Mouse (Mus musculus) thymus, adult 2 months (tissue): ENCODE measurements around the gene Setd5. TPM values are rescaled to one million over a fixed set of nuclear protein-coding genes. Genes with fewer than 3 reads are reported as not detected.

Source experiments
- DNase-seq: peaks from one replicate; pipeline ENCODE4 v3.0.0; 2021
- H3K27ac ChIP-seq: fragments of 200-500 bp; 2 replicates; pipeline ENCODE4 v1.5.1; 2012; ENCODE audit warnings: low read length, control low read depth; ENCODE audit not compliant: control insufficient read depth, insufficient read depth
- H3K27me3 ChIP-seq: fragments of 200-500 bp; 2 replicates; pipeline ENCODE4 v1.6.1; 2012; ENCODE audit warnings: mild to moderate bottlenecking, low read length, moderate library complexity, mixed read lengths; ENCODE audit not compliant: control insufficient read depth, insufficient read depth
- H3K36me3 ChIP-seq: fragments of 200-500 bp; 2 replicates; pipeline ENCODE4 v1.6.1; 2012; ENCODE audit warnings: mild to moderate bottlenecking, low read length, moderate library complexity; ENCODE audit not compliant: control insufficient read depth, insufficient read depth
- H3K4me1 ChIP-seq: fragments of 200-500 bp; replicated peaks from 2 replicates; pipeline ENCODE4 v1.6.1; 2012; ENCODE audit warnings: low read length; ENCODE audit not compliant: control insufficient read depth, insufficient read depth
- H3K4me3 ChIP-seq: fragments of 200-500 bp; 2 replicates; pipeline ENCODE4 v1.5.1; 2012; ENCODE audit warnings: mild to moderate bottlenecking, low read length, control low read depth, moderate library complexity; ENCODE audit not compliant: control insufficient read depth, insufficient read depth
- CTCF ChIP-seq: fragments of 200-500 bp; IDR thresholded peaks from 2 replicates; pipeline ENCODE4 v1.5.1; 2012; ENCODE audit warnings: mild to moderate bottlenecking, control low read depth, low read length, moderate library complexity, borderline replicate concordance; ENCODE audit not compliant: control insufficient read depth, poor library complexity, insufficient read depth; ENCODE audit errors: extremely low read depth
- POLR2A ChIP-seq: fragments of 200-500 bp; IDR thresholded peaks from 2 replicates; pipeline ENCODE4 v1.6.1; 2012; ENCODE audit warnings: mild to moderate bottlenecking, low read length, control low read depth, moderate library complexity; ENCODE audit not compliant: control insufficient read depth, poor library complexity, insufficient read depth; ENCODE audit errors: extremely low read depth
- WGBS: fragments of 180-500 bp; shearing (Covaris S2); methylation state at CpG from one replicate; pipeline ENCODE4 v1.1.7; 2018; 5-methylcytosine and 5-hydroxymethylcytosine counted together
- polyA plus RNA-seq: library from polyadenylated mRNA; depleted of rRNA; stranded (reverse); fragments of >200 nt; gene quantifications from 2 replicates; pipeline ENCODE4 v1.2.3, GENCODE M21; 2012

Setd5 gene
- polyA plus RNA-seq, 1 experiment = 51.8 TPM

GRCm38 (mm10) chr6:113054552-113055107 lies 22.5 kb upstream of the Setd5 start:
- TF ChIP-seq CTCF (no peak), POLR2A (no peak)
- H3K4me1 ChIP-seq = no peaks in the 10 kb centered on the region
- DNase-seq = no peak
- 96% methylated on average over 6 of the region's 6 CpGs for WGBS
- H3K4me3 ChIP-seq = no peak overlapping the region
- no peaks in the 10 kb centered on the region for H3K27me3 ChIP-seq
- peaks cover 33% of the 10 kb centered on the region for H3K36me3 ChIP-seq
- no peak overlapping the region for H3K27ac ChIP-seq

GRCm38 (mm10) chr6:113060892-113061563 lies 16.1 kb upstream of the Setd5 start:
- DNase-seq = no peak
- Histone ChIP-seq H3K4me1 (no peaks in the 10 kb centered on the region), H3K36me3 (peaks cover 60% of the 10 kb centered on the region), H3K27me3 (no peaks in the 10 kb centered on the region), H3K4me3 (no peak overlapping the region), H3K27ac (no peak overlapping the region)
- TF ChIP-seq CTCF = no peak
- TF ChIP-seq POLR2A = no peak
- 51% methylated on average over 1 of the region's 1 CpGs for WGBS

- Histone ChIP-seq H3K4me1 (no peaks in the 10 kb centered on the region), H3K36me3 (peaks cover 66% of the 10 kb centered on the region), H3K27ac (no peak overlapping the region), H3K4me3 (no peak overlapping the region), H3K27me3 (no peaks in the 10 kb centered on the region)
- 90% methylated on average over 3 of the region's 3 CpGs for WGBS
- DNase-seq = no peak
- TF ChIP-seq CTCF = no peak
- TF ChIP-seq POLR2A = no peak
Measured at GRCm38 (mm10) chr6:113062253-113062652, 14.9 kb upstream of the Setd5 start.

- H3K4me1 ChIP-seq = no peaks in the 10 kb centered on the region
- no peak overlapping the region for H3K4me3 ChIP-seq
- no peak overlapping the region for H3K27ac ChIP-seq
- 94% methylated on average over 10 of the region's 10 CpGs for WGBS
- TF ChIP-seq CTCF = no peak
- no peak for TF ChIP-seq POLR2A
- DNase-seq = no peak
- no peaks in the 10 kb centered on the region for H3K27me3 ChIP-seq
- H3K36me3 ChIP-seq = peaks cover 75% of the 10 kb centered on the region
Measured at GRCm38 (mm10) chr6:113063363-113063762, 13.8 kb upstream of the Setd5 start.

GRCm38 (mm10) chr6:113065186-113065585 lies 12.0 kb upstream of the Setd5 start:
- WGBS = 92% methylated on average over 3 of the region's 3 CpGs
- DNase-seq = no peak
- Histone ChIP-seq H3K36me3 (peaks cover 79% of the 10 kb centered on the region), H3K27me3 (no peaks in the 10 kb centered on the region), H3K27ac (no peak overlapping the region), H3K4me1 (no peaks in the 10 kb centered on the region), H3K4me3 (no peak overlapping the region)
- TF ChIP-seq CTCF = no peak
- no peak for TF ChIP-seq POLR2A

- DNase-seq = no peak
- H3K27ac ChIP-seq = no peak overlapping the region
- peaks cover 55% of the 10 kb centered on the region for H3K36me3 ChIP-seq
- no peak for TF ChIP-seq POLR2A
- H3K27me3 ChIP-seq = no peaks in the 10 kb centered on the region
- H3K4me1 ChIP-seq = no peaks in the 10 kb centered on the region
- WGBS = 98% methylated on average over 1 of the region's 1 CpGs
- no peak overlapping the region for H3K4me3 ChIP-seq
Measured at GRCm38 (mm10) chr6:113069154-113069553, 8.0 kb upstream of the Setd5 start.

GRCm38 (mm10) chr6:113075261-113075660 lies 1.9 kb upstream of the Setd5 start:
- H3K4me3 ChIP-seq = no peak overlapping the region
- H3K36me3 ChIP-seq = peaks cover 3% of the 10 kb centered on the region; the same call in 1 of the 2 replicates
- no peaks in the 10 kb centered on the region for H3K27me3 ChIP-seq
- H3K27ac ChIP-seq = no peak overlapping the region
- WGBS = 30% methylated on average over 3 of the region's 3 CpGs
- H3K4me1 ChIP-seq = peaks cover 11% of the 10 kb centered on the region
- DNase-seq = no peak
- TF ChIP-seq POLR2A (no peak), CTCF (no peak)
